Mouse (Mus musculus): ENCODE measurements around the gene Nav3. TPM values are rescaled to one million over a fixed set of nuclear protein-coding genes. Genes with fewer than 3 reads are reported as not detected.
"Not testable (repeated sequence)": the region's sequence is repeated elsewhere in the genome, so short reads cannot be mapped to it uniquely, and the experiment has no call there.

Gene Nav3
- total RNA-seq, 2 experiments from 2014 or later: 24.3 to 26.3 TPM

GRCm38 (mm10) chr10:110088444-110089061 is 367.5 kb downstream of the Nav3 start:
- DNase-seq (ENCODE audit: low spot score in 2 of 2): no peak

DNA sequence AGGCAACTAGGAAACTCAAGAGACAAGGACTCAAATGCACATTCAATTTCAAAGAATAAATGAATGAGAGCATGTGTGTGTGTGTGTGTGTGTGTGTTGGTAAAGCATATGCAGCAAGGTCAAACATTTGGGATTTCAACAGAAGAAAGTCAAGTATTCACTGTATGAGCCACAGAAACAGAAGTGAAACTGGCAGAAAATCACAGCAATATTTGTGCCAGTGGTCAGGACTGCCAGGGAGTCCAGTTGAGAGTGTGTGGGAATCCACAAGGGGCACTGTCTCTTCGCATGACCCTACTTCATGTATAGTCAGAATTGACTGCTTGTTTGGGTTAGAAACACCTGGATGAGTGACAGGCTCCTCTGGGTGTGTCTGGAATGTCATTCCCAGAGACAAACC is 370.1 kb downstream of the Nav3 start:
- DNase-seq (ENCODE audit: low spot score in 2 of 2): no peak

DNA sequence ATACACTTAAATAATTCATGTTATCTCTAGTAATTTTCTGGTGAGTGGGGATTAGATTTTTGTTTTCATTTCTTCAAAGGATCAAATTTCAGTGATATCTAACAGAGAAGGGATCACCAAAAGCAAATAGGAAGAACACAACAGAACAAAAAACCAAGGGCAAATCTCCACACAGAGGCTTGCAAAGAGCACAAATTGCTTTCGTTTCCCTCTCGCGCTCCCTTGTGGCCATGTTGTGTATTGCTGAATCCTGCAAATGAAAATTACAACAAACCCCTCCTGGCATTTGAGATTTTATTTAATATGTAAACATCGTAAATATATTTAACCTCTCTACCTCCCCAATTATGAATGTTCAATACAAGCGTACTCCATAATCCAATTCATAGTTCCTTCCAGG is 370.8 kb downstream of the Nav3 start:
- peak; percentile 28 to 57 for DNase-seq (ENCODE audit: low spot score in 2 of 2)

- DNase-seq (ENCODE audit: low spot score in 2 of 2): no peak
Measured at GRCm38 (mm10) chr10:110076575-110076974, 379.4 kb downstream of the Nav3 start.

DNA sequence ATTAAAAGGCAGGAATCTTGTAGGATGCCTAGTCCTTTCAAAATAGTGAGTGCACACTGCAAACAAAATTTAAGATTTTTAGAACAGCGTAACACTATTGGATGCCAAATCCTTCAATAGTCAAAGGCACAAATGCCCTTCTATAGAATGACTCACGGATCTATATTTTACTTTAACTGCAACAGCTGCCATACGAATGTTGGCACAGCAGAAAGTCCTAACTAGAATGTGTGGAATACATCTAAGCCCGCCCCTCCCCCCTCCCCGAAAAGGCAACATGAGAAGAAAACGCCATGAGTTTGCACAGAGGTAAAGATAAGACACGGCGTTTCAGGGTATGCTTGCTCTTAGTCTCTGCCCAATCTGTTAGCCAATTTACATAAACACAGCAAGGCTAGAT is 383.6 kb downstream of the Nav3 start:
- no peak for DNase-seq (ENCODE audit: low spot score in 2 of 2)

DNA sequence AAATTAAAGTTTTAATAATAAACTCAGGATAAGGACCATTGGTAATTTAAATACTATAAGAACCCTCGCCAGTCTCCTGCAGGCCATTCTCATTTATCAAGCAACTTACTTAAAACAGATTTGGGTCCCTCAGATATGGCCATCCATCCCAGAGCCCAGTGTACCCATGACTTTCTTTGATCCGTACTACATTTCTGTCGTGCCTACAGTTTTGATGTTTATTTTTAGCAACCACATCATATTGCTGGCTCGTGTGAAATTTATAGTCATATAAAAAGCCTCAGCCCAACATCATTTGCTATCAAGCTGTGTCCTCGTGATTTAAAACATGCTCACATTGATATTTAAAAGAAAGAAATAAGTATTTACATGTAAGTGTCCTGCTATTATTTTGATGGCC is 394.8 kb downstream of the Nav3 start:
- DNase-seq (ENCODE audit: low spot score in 2 of 2): no peak

- no peak for DNase-seq (ENCODE audit: low spot score in 2 of 2)
Measured at GRCm38 (mm10) chr10:110037547-110037946, 418.5 kb downstream of the Nav3 start.

- DNase-seq (ENCODE audit: low spot score in 2 of 2): no peak
Measured at GRCm38 (mm10) chr10:110034582-110035099, 421.4 kb downstream of the Nav3 start.

- DNase-seq (ENCODE audit: low spot score in 2 of 2): not testable (repeated sequence)
Measured at GRCm38 (mm10) chr10:110024897-110025296, 431.1 kb downstream of the Nav3 start.

DNA sequence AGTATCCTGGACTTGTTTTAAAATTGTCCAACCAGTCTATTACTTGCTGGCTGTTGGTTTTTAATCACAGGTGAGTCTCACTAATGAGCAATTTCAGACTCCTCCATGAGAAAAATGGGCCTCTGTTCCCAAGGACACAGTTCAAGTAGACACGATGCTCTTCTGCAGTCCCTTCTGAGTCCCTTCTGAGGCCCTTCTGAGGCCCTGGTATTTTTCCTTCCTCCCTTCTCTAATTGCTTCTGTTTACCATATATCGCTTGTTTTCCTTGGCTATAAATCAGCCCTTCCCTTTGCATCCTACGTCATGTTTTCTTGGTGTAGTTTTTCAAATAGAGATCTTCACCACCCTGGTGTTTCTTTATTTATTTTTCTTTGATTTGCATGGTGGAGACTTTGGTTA is 433.9 kb downstream of the Nav3 start:
- DNase-seq (ENCODE audit: low spot score in 2 of 2): no peak

GRCm38 (mm10) chr10:110019266-110019866 is 436.6 kb downstream of the Nav3 start:
- DNase-seq (ENCODE audit: low spot score in 2 of 2): no peak

- not testable (repeated sequence) for DNase-seq (ENCODE audit: low spot score in 2 of 2)
Measured at GRCm38 (mm10) chr10:110001328-110001727, 454.7 kb downstream of the Nav3 start.

DNA sequence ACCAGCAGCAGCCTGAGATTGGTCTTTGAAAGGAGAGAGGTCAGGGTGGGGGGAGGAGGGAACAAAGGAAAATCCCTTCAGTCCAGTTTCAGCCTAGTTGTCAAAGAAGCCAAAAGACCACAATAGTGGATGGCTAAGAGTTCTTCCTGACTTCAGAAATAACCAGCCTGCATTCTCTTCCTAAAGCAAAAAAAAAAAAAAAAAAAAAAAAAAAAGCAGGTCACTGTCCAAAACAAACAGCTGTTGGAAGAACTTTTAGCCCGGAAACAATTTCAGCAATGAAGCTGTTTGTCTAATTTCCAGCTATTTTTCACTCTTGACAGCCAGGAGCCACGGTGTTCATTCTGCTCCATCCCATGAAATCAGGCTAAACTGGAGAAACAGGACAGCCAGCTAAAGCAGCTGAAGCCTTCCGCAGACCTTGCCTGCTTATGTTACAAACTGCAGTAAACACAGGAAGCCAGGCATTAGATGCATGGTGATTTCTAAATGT is 455.2 kb downstream of the Nav3 start:
- DNase-seq (ENCODE audit: low spot score in 2 of 2): peak in 1 of 2 experiments; percentile 21

DNA sequence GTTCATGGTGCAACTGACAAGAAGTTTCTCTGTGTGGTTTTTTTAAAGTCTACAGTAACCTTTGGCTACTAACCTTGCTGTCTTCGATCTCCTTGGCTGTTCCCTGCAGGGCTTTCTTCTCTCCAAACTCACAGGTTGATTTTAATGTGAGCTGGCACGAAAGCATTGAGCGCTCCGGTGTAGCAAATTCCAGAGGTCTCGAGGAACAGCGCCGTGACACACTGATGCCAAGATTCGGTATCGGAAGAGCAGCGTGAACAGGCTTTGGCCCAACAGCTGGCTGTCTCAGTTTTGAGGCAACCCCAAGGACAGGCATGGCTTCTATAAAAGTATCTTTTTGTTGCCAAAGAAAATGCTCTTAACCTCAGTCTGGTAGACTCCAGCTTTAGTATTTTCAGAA is 456.1 kb downstream of the Nav3 start:
- peak; percentile 15 to 16 for DNase-seq (ENCODE audit: low spot score in 2 of 2)

- peak; percentile 22 to 33 for DNase-seq (ENCODE audit: low spot score in 2 of 2)
Measured at GRCm38 (mm10) chr10:109994302-109994701, 461.7 kb downstream of the Nav3 start.

GRCm38 (mm10) chr10:109985824-109986485 is 470.0 kb downstream of the Nav3 start:
- no peak for DNase-seq (ENCODE audit: low spot score in 2 of 2)

GRCm38 (mm10) chr10:109976351-109976750 is 479.7 kb downstream of the Nav3 start:
- no peak for DNase-seq (ENCODE audit: low spot score in 2 of 2)

GRCm38 (mm10) chr10:109974177-109974576 is 481.8 kb downstream of the Nav3 start:
- DNase-seq (ENCODE audit: low spot score in 2 of 2): no peak

DNA sequence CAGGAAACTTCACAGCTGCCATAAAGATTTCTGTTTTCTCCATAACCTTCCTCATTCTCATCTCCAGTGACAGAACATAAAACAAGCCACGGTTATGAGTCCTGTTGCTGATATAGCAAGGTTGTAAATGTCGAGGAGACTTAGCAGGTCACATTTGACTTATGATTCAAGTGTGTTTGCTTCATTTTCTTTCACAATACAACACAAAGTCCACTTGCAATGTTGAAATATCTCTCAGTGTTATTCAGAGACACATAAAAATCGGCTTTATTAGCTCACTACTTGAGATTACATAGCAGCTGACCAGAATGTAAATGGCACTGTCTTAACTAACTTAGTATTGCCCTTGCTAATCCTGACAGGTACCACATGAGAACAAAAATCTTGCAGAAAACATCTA is 482.5 kb downstream of the Nav3 start:
- no peak for DNase-seq (ENCODE audit: low spot score in 2 of 2)

- no peak for DNase-seq (ENCODE audit: low spot score in 2 of 2)
Measured at GRCm38 (mm10) chr10:109950296-109950695, 505.7 kb downstream of the Nav3 start.

DNA sequence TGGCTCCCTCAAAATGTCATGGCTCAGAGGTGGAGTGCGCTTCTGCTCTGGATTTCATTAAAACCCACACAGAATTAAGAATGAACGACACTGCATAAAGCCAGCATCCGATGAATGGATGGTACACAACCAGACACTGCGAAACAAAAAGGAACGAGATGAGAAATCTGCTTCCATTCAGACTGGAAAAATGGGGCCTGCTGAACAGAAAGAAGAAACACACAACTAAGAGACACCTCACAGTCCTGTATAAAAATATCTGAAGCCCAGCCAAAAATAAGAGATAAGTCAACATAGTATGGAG is 526.7 kb downstream of the Nav3 start:
- no peak for DNase-seq (ENCODE audit: low spot score in 2 of 2)

GRCm38 (mm10) chr10:109928547-109929318 is 527.3 kb downstream of the Nav3 start:
- DNase-seq (ENCODE audit: low spot score in 2 of 2): no peak
